Mouse (Mus musculus): ENCODE measurements around the gene Msrb3.

Msrb3 gene

GRCm38 (mm10) chr10:120861674-120862073 lies 37.2 kb downstream of the Msrb3 start:
- no peak for DNase-seq (ENCODE audit: low read depth, low spot score)

DNA sequence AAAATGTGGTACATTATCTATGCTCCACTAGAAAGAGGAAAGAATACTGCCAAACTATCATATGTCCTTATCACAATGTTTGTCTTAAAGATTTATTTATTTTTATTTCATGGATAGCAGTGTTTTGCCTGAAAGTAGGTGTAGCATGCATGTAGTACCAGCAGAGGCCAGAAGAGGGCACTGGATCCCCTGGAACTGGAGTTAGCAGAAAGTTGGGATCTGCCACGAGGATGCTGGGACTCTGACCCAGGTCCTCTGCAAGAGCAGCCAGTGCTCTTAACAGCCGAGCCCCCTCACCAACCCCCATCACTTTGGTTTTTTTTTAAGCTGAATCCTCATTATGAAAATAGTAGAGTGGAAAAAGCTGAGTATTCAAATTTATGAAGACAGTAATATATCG lies 37.7 kb downstream of the Msrb3 start:
- DNase-seq (ENCODE audit: low read depth, low spot score): no peak

DNA sequence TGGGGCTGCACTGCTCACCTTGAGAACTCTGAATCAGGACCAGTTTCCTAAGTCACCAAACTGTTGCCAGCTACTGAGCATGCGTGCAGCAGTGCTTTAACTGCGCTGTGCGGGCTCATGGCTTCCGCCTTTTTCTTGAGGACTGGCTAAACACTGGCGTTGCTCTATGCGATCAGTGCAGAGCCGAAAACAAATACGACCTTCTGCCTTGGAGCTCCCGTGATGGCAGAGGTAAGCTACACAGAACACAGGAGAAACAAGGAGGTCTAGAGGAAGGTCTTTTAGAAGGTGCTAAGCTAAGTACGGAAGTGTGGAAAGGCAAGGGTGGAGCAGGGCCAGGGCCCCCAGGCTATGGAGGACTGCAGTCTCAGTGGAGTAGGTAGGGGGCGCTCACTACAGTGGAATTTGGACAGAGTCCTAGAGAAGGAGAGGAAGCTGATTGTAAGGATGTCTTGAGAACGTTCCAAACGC lies 41.3 kb downstream of the Msrb3 start:
- DNase-seq (ENCODE audit: low read depth, low spot score): peak; percentile 68

- no peak for DNase-seq (ENCODE audit: low read depth, low spot score)
Observed at GRCm38 (mm10) chr10:120854329-120854728, 44.6 kb downstream of the Msrb3 start.

DNA sequence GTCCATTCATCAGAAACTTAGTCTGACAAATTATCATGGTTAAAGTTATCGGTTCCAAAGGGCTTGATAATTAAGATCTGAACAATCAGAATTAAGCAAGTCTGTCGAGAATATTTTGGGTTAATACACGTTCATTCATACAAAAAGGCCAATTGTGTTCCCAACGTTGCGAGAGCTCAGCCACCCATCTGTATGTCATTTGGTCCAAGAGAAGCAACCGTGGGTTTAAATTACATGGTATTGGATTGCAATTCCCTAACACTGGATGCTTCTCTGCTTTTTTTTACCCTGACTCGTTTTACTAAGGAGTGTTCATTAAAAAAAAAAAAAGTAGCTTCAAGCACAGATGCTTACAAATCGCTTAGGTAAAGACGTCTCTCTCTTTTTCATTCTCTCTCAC lies 45.1 kb downstream of the Msrb3 start:
- DNase-seq (ENCODE audit: low read depth, low spot score): no peak

GRCm38 (mm10) chr10:120851196-120851781 lies 47.6 kb downstream of the Msrb3 start:
- DNase-seq (ENCODE audit: low read depth, low spot score): no peak

DNA sequence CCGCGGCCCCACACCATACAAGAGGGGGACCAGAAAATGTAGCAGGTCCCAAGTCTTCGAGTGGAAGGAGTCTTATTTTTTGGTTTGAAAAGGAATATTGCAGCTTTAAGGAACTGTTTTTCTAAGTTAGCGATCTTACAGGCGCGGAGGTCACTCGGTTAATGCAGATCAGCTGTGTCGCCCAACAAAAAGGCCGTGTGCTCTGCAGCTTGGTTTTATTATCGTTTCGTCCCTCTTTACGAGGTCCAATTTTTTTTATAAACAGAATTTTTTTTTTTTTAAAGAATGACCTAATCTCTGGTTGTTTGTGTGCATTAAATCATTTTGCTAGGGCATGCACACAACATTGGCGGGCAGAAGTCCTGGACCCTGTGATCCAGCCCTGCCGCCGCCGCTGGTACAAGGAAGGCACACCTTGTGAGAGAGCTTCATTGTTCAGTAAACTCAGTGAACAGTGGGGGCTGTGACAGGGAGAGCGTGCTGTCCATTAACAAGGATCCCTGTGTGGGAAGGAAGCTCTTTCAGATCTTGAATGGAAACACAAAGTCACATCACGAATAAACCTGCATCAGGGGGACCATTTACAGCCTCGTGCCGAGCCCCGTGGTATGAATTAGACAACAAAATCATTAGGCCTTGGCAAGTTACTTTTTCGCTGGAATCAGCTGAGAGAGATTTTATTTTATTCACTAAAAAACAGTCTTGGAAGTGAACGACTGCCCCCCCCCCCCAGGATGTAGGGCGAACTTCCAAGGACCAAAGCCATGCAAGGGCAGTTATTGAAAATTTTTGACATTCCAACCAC lies 48.3 kb downstream of the Msrb3 start:
- peak; percentile 51 for DNase-seq (ENCODE audit: low read depth, low spot score)

- DNase-seq (ENCODE audit: low read depth, low spot score): no peak
Observed at GRCm38 (mm10) chr10:120848677-120849076, 50.2 kb downstream of the Msrb3 start.

- DNase-seq (ENCODE audit: low read depth, low spot score): no peak
Observed at GRCm38 (mm10) chr10:120847785-120848184, 51.1 kb downstream of the Msrb3 start.

DNA sequence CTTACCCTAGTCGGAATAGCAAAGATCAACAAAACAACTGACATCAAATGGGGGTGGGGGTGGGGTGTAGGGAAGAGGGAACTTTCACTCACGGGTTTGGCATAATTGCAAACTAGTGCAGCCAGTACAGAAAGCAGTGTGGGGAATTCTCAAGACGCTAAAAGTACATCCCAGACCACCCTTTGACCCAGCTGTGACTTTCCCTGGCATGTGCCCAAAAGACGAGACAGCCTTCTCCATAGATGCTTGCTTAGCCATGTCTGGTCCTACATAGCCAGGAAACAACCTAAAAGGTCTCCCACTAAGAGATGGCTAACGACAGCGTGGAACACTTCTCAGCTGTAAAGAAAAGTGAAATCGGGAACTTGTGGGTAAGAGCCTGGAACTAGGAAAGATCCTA lies 58.9 kb downstream of the Msrb3 start:
- no peak for DNase-seq (ENCODE audit: low read depth, low spot score)

DNA sequence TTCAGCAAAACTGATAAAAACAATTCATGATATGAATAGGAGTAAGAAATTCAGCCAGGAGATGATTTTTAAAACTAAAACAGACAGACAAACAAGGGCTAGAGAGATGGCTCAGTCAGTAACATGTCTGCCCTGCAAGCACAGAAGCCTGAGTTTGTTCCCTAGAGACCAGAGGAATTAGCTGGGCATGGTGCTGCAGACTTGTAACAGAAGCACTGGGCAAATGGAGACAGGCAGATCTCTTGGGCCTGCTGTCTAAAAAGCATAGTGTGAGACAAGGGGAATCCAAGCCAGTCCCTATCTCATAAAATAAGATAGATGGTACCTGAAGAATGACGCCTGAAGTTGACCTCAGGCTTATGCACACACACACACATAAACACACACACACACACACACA lies 64.4 kb downstream of the Msrb3 start:
- no peak for DNase-seq (ENCODE audit: low read depth, low spot score)

GRCm38 (mm10) chr10:120833836-120834235 lies 65.1 kb downstream of the Msrb3 start:
- DNase-seq (ENCODE audit: low read depth, low spot score): no peak

- no peak for DNase-seq (ENCODE audit: low read depth, low spot score)
Observed at GRCm38 (mm10) chr10:120827761-120828160, 71.1 kb downstream of the Msrb3 start.

GRCm38 (mm10) chr10:120826795-120827669 lies 71.9 kb downstream of the Msrb3 start:
- no peak for DNase-seq (ENCODE audit: low read depth, low spot score)

- no peak for DNase-seq (ENCODE audit: low read depth, low spot score)
Observed at GRCm38 (mm10) chr10:120826381-120826780, 72.5 kb downstream of the Msrb3 start.

GRCm38 (mm10) chr10:120825594-120825993 lies 73.3 kb downstream of the Msrb3 start:
- peak; percentile 18 for DNase-seq (ENCODE audit: low read depth, low spot score)

DNA sequence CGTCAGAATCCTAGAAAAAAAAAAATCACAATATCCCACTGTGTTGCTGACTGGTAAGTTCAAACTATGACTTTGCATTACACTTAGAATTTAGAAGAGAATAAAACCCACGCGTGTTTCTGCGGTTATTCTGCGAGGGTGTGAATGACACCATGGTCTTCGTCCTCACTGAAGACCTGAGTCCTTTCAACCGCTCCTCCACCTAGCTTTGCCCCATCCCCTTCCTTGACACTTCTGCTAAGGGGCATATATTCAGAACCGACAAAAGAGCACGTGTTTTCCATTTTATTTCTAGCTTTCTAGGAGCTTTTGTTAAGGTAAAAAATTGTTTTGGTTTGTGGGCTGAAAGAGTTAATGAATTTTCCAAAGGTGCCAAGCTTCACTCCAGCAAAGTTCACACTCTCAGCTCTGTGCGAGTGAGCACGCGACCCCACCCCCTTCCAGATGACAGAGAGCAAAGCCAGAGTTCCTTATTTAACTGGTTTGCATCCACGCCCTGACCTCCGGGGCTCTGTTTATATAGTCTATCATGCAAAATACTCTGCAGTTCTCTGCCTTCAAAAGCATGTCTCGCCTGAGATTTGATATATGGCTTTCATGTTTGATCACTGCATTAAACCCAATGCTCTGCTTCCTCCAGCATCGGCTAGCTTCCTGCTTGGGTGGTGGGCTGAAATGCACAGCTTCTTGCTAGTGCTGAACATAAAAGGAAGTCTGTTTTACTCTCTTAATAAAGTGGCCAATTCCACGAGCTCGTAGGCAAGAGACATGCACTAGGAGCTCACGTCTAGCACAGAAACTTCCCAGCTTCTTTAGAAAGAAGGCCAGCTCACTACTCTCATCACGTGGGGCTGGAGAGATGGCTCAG lies 77.2 kb downstream of the Msrb3 start:
- peak; percentile 39 for DNase-seq (ENCODE audit: low read depth, low spot score)

- DNase-seq (ENCODE audit: low read depth, low spot score): no peak
Observed at GRCm38 (mm10) chr10:120820781-120821300, 78.1 kb downstream of the Msrb3 start.

DNA sequence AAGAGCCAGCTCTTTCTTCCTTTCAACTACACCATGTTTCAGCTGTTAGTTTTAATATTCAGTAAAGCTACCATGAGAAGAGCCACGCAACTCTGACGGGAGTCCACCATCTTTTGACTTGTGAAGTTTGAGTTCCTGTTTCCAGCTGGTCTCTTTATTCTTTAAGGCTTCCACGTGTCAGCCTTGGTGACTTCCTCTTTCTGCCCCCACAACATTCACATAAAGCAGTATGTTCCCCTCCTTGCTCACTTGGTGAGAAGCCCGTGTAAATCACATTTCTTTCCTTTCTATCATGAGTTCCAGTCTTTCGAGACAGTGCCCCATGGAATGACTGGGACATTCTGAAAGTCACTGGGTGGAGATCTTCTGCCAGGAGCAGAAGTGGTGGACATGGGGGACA lies 83.6 kb downstream of the Msrb3 start:
- DNase-seq (ENCODE audit: low read depth, low spot score): no peak

GRCm38 (mm10) chr10:120811796-120812443 lies 87.0 kb downstream of the Msrb3 start:
- DNase-seq (ENCODE audit: low read depth, low spot score): no peak

Measured in mesoderm, embryonic 11.5 days (tissue).